Mouse (Mus musculus) spleen, postnatal 14 days (tissue): ENCODE measurements around the gene Cd200.
"Not testable (repeated sequence)": the region's sequence is repeated elsewhere in the genome, so short reads cannot be mapped to it uniquely, and the experiment has no call there.

Experiments
- DNase-seq, 2 experiments: peaks; one replicate each; pipeline ENCODE4 v3.0.0; 2021 to 2022; ENCODE audit warnings: low spot score in 2 of 2

Gene Cd200

DNA sequence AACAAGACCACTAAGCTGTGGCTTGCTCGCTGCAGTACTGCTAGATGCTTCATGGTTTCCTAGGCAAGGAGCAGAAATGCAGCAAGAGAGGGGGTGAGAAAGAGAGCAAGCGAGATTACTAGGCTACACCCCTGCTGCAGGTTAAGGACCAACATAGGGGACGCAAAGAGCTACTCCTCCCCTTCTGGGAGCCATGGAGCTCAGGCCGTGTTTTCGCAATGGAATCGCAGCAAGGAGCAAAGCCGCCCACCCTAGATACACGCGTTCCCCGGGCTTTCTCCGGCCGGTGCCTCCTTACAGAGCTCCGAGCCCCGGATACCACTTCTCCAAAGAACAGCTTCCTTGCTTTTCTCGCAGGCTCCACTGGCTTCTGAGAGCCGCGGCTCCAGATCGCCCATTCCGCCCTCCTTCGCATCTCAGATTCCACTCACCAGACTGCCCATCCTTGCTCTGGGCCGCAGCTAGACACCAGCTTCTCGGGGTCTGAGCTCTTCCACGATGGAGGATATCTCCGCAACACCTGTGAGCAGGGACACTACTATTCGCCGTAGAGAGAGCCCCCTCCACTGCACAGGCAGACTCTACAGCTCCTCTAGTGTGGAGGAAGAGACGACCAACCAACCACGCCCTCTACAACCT is at the start of gene Cd200:
Gene Cd200 (minus strand): TSS at position 629 of the 639 bp plus-strand sequence.
- DNase-seq, result peak in 1 of 2 experiments; percentile 26

DNA sequence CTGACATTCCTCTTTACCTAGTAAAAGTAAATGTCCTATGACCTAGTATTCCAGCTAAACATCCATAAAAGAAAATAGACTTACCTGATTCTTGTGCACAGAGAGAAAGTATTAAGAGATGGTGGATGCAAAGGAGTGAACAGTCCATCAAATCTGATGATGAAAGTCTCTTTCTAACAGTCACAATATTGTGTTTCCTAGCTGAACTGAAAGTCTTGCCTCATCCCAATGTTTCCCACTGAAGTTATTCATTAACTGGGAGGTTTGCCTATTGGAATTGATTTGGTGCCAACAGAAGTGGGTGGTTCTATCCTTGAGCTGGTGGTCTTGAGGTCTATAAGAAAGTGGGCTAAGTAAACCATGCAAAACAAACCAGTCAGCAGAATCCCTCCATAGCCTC is 45.9 kb upstream of the Cd200 start:
- no peak for DNase-seq

DNA sequence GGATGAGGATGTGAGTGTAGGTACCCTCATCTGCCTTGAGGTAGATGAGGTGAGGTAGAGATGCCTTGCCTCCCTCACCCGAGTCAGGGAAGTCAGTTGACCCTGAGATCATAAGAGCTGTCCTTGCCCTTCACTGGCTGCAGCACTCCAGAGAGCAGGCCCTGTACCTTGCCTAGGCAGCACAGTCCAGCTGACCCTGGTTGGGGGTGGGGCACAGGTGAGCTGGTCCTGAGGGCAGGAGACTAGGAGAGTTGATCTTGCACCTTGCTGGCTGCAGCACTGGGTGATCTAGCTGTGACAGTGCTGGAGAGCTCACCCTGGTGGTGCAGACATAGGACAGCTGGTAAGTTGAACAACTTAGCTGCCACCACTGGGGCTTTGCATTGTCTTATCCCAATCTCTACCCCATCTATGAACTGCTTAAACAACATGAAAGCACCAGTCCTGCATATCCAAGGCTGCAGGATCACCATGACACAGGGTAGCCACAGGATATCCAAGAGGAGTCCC is 28.4 kb upstream of the Cd200 start:
- no peak for DNase-seq

DNA sequence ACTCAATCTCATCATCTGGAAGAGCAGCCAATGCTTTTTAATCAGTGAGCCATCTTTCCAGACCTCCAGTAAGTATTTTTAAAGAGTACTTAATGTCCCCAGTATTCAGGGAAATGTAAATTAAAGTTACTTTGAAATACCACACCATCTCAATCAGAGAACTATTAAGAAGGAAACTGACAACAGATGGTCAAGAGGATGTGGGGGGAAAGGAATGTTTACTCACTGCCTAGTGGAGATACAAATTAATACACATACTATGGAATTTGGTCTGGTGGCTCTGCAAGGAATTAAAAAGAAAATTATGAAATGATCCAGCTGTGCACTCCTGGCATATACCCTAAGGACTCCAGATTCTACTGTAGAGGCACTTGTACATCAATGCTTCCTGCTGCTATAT is 26.7 kb upstream of the Cd200 start:
- no peak for DNase-seq

DNA sequence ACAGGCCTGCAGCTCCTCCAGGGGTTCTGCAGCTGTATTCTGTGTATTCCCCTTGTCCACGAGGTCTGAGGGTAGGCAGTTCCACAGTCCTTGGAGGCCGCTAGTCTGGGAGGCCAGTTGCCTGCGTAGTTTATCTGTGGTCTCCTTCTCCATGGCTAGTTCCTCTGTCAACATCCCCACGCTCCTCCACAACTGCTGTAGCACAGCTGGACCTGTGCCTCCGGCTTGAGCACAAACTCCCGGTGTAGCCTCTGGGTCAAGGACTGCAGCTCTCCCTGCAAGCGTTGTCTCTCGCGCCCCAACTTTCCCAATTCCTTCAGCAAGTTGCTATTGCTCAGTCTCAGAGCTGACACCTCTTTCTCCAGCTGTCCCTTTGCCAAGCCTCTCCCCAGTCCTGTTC is 18.8 kb upstream of the Cd200 start:
- DNase-seq, result no peak

DNA sequence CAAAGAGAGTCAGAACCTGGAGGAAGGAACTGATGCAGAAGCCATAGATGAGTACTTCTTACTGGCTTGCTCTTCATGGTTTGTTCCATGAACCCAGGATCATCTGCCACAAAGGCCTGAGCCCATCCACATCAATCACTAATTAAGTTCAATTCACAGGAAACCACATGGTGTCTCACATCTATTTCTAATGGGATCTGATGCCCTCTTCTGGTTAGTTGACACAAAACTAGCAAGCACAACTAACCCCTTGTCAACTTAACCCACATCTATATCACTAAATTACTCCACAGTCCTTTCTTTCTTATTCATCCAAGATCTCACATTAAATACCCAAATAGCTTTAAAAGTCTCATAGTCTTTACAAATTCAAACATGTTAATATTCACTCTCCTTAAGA is 4.6 kb upstream of the Cd200 start:
- no peak for DNase-seq

DNA sequence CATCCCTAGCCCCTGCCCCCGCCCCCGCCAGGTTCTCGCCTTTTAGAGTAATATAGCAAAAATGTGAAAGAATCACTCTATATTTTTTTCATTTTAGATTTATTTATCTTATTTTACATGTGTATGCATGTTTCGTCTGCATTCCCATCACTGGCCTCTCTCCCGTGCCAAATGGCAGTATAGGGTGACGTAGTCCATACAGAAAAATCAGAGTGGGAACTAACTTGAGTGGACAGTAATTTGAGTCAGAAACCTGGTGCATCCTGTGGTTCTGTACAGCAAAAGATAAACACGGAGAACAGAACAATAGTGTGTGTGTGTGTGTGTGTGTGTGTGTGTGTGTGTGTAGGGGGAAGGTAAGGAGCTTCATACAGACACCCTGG is 202 bp upstream of the Cd200 start:
- DNase-seq, result not testable (repeated sequence)

DNA sequence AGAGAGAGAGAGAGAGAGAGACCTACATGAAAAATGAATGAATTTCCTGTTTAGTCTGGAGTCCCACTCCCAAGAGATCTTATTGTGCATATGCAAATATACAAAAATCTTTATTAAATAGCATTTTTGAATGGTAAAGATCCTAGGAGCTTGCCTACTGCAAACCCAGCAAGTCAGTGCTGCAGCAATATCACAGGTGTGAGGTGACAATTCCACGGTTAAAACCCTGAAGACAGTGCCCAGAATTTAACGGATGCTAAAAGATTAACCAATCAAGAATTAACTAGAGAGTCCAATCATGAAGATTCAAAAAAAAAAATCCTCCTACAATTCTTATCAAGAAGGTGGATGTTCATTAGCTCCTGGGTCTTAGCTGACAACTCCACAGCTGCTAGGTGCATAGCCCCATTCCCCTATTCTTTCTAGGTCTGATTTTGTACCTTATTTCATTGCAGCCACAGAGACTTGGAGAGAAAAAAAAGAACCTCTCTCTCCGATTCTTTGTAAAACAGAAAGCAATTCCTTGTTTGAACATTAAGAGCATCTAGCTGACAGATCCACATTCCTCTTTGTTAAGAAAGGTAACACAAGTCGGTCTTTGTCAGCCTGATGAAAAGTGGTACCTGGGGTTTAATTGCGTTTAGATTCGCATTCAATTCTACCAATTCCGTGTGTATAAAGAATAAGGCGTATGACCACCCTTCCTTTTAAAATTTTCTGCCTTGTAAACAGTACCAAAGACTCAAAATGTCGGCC is 1.0 kb downstream of the Cd200 start:
- no peak for DNase-seq

DNA sequence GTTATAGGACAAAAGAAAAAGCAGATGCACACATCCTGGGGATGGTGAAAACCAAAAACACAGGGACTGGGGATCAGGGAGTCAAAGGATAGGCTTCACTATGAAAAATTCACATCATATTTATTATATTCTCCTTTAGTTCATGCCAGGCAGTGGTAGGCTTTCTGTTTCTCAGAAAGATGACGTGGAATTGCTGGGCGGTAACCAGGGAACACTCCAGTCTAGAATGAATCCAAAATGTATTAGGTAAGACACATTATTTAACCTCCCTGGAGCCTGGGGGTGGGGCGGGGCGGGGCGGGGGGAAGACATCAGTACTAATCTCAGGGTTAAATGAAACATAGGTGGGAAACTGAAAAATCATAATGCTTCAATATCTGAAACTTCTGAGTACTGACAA is 1.8 kb downstream of the Cd200 start:
- no peak for DNase-seq

DNA sequence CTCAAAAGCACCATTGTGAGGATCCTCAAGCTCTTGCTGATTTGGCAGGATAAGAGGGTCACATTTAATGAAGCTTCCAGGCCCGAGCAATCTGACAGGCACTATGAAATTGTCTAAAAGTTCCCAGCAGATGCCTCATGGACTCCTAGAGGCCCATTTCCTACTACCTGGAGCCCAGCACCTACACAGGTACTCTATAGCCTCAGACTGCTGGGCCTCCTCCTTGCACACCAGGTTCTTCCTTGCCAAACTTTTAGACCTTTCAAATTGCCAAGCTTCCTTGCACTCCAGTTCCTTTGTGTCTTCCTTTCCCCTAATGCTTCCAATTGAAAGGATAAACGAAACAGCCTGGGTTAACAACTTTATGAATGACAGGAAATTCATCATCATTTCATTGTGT is 5.9 kb downstream of the Cd200 start:
- no peak for DNase-seq

DNA sequence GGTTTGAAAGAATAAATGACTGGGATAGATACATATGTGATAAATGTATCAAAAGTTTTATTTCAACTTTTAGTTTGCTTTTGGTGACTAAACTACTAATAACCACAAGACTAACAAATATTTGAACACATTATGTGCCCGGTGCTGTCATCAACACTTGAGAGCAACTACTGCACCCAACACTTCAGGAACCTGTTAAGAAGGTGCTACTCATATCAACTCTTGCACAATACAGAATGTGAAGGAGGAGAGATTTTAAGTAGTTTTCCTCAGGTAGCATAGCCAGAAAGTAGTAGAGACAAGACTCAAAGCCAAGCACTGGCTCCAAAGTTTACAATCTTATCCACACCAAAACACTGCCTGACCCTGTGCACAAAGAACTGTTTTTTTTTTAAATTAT is 6.8 kb downstream of the Cd200 start:
- no peak for DNase-seq

DNA sequence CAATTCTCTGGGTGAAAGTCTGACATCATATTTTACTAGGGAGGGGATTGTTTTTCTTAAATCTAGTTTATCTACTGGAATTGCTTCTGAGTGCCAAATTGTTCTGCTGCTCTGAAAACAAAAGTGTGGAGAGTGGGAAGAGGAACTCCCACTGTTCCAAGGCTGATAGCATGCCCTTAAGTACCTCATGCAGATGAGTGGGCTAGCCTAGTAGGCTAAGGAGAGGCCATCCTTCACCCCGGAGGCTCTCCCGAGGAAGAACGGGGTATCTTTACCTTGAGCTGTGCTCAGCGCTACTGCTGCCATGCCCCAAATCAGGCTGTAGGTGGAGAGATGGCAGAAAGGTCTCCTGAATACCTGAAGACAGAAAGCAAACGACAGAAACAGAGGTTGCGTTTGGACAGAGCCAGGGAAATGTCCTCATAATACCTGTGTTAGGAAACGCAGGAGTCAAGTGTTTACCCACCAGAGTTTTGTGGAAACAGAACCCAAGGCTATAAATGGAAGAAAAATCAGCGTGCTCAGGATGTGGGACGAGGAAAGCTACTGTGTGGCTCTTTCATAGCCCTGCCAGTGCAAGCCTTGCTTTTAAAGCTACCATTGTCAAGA is 8.8 kb downstream of the Cd200 start:
- DNase-seq, result no peak

DNA sequence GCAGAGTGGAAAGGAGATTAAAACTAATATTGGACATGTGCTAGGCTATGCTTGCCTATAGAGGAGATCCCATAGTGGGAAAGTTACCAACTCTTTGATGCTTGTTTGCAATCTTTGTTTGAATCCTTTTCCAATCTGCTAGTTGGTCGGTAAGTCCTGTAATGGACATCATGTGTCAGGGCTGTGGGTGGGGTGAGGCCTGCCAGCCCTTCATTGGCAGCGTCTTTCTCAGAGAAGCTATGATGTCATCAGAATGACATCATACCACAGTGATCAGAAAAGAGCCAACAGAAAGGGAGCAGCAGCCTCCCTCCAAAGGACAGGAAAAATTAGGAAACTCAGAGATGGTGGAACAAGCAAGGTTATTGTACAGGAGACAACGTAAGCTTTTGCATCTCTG is 9.4 kb downstream of the Cd200 start:
- no peak for DNase-seq

DNA sequence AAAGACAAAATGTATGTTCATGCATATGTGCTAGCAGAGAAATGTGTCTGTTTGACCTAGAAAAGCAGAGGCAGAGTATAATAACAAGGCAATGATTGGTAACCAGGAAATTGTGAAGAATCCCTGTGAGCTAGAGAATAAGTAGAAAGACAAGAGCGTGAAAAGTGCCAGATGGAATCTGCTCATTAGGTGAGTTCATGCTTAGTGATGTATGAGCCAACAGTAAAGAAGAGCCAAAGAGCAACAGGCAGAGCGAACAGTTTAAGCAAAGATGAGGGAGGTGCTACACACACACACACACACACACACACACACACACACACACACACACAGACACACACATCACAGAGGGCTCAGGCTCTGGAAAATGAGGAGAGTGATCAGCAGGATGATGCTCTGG is 11.4 kb downstream of the Cd200 start:
- no peak for DNase-seq

DNA sequence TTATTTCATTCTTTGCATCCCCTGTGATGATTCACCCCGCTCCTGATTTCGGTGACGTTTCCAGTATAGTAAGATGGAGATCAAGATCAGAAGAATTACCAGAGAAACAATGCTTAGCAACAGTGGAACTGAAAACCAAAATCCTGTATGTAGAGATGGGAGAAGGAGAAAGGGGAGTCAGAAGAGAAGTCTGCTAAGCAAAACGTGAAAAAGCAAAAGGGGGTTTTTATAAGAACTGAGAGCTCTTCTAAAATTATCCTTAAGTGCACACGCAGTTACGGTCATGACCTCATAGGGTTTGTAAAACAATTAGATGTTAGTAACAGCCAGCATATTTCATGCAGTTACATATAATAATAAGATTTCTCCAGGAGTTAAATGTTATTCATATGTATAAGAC is 16.6 kb downstream of the Cd200 start:
- no peak for DNase-seq

DNA sequence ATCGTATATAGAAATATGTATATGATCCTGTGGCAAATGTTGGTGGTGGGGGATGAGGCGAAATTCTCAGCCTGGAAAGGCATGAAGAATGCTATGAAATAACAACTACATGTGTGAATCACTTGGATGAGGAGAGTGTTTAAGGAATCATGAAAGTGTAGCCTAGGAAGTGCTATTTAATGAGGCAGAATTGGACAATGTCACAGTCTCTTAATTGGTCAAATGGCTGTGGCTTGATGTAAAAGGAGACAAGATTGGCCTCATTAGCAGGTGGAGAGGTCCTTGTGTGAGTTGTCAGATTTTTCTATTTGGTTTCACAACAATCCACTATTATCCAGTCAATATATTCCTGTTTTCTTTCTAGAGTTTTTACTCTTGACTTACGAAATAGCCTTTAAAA is 17.2 kb downstream of the Cd200 start:
- DNase-seq, result no peak

DNA sequence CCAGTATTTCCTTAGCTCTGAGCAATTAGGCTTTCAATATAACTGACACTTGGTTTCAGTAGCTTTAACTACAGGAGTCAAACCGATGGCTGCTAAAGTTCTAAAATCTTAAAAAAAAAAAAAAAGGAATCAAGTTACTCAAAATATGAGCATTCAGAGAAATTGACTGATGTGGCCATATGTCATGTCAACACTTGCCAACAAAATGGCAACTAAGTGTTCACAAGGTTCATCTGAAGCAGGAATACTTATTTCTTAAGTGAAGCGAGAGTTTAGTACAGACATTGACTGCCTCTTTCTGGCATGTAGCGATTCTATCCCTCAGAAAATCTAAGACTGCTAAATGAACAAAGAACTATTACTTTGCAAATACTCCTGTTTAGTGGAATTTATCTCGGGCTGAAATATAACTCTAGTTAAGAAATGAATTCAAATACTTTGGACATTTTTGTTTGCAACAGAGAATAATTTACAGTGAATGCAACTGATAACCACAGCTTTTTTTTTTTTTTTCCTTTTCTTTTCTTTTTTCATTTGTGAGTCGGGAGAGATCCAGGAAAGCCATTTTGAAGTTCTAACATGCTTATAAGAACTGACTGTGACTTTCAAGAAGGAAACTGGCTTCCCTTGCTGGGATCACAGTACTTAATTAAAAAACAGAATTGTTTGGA is 18.4 kb downstream of the Cd200 start:
- no peak for DNase-seq

DNA sequence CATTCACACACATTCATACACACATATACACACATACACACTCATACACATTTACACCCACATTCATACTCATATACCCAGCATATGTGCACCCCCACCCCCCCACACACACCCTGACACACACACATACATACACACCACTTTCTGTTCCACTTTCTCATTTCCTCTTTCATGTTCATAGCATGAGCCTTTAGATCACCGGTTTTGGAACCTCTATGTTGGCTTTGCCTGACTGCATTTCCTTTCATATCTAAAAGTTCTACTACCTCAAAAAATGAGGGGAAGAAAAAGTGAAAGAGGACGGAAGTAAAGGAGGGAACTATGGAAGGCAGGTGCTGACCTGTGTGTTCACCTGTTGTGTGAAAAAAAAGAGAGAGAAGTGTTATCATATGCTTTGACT is 19.0 kb downstream of the Cd200 start:
- DNase-seq, result peak in 1 of 2 experiments; percentile 4

DNA sequence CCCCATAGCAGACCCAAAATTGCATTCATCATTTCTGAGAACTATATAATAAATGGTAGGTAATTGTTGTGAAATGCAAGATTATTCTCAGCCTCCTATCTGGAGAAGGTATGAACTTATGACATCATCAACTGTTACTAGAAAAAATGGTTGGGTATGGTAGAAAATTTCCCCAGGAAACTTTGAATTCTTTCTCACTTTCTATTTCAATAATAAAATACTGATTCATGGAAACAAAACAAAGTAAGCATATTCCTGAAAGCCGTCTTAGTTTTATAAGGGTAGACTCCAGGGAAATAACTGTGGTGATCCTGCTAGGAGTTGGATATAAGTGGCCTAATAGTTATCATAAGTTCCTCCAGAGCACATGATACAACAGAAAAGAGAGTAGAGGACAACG is 19.8 kb downstream of the Cd200 start:
- DNase-seq, result no peak

DNA sequence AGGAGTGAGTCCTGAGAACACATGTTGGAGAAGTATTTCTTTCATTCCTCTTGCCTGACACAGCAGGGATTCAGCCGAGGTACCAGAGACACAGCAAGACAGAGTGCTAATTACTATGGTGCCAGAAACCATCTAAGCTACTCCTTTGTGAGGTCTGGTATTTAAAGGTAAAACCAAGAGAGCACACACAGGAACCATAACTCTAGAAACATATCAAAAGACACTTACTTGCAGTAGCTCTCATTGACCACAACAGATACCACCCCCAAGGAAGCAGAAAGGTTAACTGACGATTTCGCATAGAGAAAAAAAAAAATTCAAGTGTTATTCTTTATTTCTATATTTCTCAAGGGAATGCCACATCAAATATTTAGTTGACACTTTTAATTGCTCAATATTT is 27.0 kb downstream of the Cd200 start:
- DNase-seq, result no peak

DNA sequence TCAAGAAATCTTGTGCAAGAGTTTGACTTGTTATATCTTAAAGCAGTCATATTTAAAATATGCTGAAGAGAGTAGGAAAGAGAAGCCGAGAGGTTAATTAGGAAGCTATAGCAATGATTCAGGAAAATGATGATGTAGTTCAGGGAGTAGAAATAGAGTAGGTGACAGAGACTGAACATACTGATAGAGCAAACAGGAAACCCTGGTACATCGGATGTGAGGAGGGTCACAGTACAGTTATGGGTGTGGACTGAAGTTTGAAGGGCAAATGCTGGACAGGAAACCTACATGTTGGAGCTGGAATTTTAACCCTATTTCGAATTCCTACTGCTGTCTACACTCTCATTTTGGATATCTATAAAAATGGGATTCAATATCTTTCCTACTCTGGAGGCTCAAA is 29.9 kb downstream of the Cd200 start:
- no peak for DNase-seq

DNA sequence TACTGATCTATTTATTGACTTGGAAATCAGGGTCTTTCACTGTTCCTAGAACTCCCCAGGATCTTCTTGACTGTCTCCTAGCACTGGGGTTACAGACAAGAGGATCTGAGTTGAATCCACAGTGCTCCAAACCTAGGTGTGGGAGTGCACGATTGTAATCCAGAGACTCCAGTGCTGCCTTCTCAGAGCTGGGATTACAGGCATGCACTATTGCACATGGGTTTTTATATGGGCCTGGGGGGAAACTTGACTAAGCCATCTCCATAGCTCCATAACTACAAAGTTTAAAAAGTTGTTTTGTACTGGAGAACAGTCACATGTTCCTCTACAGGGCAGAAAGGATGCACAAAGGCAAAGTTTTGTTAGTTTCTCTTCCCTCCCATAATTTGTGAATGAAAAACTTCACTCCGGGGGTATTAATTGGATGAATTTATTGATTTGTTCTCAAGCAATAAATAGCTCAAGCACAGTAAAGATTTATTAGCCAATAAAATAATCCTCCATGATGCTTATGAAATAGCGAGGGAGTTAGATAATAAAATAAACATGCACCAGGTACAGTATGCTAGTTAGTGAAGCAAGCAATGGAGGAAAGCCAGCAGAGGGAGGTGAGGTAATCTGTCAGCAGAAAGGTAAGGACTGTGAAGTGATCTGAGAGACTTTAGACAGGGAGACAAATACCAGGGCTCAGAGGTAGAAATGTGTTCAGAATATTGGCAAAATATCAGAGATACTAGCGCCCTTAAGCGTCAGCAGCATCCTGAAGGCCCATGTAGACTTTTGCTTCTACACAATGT is 30.5 kb downstream of the Cd200 start:
- no peak for DNase-seq
